Mouse (Mus musculus) kidney, adult 2 months (tissue): ENCODE data around the gene Reep1. TPM values are rescaled to one million over a fixed set of nuclear protein-coding genes. Genes with fewer than 3 reads are reported as not detected.
A peak's percentile ranks its signal among the peaks of the same experiment; 100 is the strongest.

Source experiments
- DNase-seq: peaks from one replicate; pipeline ENCODE4 v3.0.0; 2021
- H3K27ac ChIP-seq: fragments of 200-500 bp; 2 replicates; pipeline ENCODE4 v1.5.1; 2012; ENCODE audit warnings: low read depth, low read length, control low read depth, inconsistent platforms; ENCODE audit not compliant: insufficient read depth
- H3K27me3 ChIP-seq: fragments of 200-500 bp; replicated peaks from 2 replicates; pipeline ENCODE4 v1.6.1; 2012; ENCODE audit warnings: mild to moderate bottlenecking, moderate library complexity, low read length, inconsistent platforms; ENCODE audit not compliant: control insufficient read depth, insufficient read depth
- H3K36me3 ChIP-seq: fragments of 200-500 bp; 2 replicates; pipeline ENCODE4 v1.6.1; 2012; ENCODE audit warnings: mild to moderate bottlenecking, moderate library complexity, low read length, inconsistent platforms; ENCODE audit not compliant: control insufficient read depth, insufficient read depth
- H3K4me1 ChIP-seq: fragments of 200-500 bp; 2 replicates; pipeline ENCODE4 v1.6.1; 2011; ENCODE audit warnings: low read length; ENCODE audit not compliant: control insufficient read depth, insufficient read depth
- H3K4me3 ChIP-seq: fragments of 200-500 bp; 2 replicates; pipeline ENCODE4 v1.5.1; 2011; ENCODE audit warnings: mild to moderate bottlenecking, low read depth, low read length, control low read depth; ENCODE audit not compliant: insufficient read depth
- CTCF ChIP-seq: fragments of 200-500 bp; conservative IDR thresholded peaks from 2 replicates; pipeline ENCODE4 v1.5.1; 2011; ENCODE audit warnings: low read depth, mild to moderate bottlenecking, control low read depth, low read length, moderate library complexity, mixed read lengths; ENCODE audit not compliant: insufficient read depth, insufficient read length
- POLR2A ChIP-seq: fragments of 200-500 bp; IDR thresholded peaks from one replicate; pipeline ENCODE4 v1.6.1; 2011; ENCODE audit warnings: low read depth, low read length, control low read depth
- WGBS: fragments of 180-500 bp; shearing (Covaris S2); methylation state at CpG from one replicate; pipeline ENCODE4 v1.1.7; 2018; 5-methylcytosine and 5-hydroxymethylcytosine counted together
- polyA plus RNA-seq: library from polyadenylated mRNA; depleted of rRNA; stranded (reverse); fragments of >200 nt; gene quantifications from 2 replicates; pipeline ENCODE4 v1.2.3, GENCODE M21; 2012

The Reep1 gene
- polyA plus RNA-seq, 1 experiment, result 1.5 TPM

DNA sequence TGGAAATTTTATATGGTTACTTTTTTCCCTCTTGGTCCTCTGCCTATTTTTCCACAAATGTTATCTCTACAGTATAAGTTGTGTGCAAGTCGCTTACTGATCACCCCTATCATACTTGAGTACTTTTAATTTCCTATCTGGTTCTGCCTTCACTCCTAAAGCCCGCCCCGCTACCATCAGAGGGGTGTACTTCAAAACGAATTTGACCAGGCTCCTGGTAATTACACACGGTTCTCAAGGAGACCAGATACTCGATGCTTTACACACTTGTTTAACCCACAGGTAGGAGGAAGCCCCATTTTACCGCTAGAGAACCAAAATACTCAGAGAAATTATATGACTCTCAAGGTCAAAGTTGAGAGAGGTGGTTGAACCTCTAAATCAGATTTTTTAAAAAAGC, 115.7 kb downstream of the Reep1 start:
- Histone ChIP-seq H3K4me1 (peaks cover 12% of the 10 kb centered on the region), H3K4me3 (peak overlapping the region; percentile 98), H3K36me3 (peaks cover 2% of the 10 kb centered on the region; the same call in 1 of the 2 replicates), H3K27ac (peak overlapping the region; percentile 39; the same call in 1 of the 2 replicates), H3K27me3 (no peaks in the 10 kb centered on the region)
- DNase-seq, result no peak
- TF ChIP-seq POLR2A (no peak), CTCF (no peak)
- WGBS, result under 1% methylated on average over 7 of the region's 7 CpGs

DNA sequence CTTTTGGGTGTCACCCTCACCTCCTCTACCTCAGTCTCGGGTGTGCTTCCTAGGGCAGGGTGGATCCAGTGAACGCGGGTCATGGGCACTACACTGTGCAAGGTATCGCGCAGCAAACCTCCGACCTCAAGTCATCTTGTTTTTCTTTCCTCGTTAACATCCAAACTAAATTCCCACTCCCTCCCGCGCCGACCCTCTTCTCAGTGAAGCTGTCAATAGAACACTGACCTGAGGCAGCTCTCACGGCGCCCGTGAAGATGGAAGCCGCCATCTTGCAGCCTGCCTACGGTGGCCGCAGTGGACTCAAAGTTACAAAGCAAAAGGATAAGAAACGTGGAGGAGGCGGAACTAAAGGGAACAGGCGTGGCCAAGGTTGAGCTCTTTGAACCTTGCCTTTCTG, 116.1 kb downstream of the Reep1 start:
- Histone ChIP-seq H3K4me3 (peak overlapping the region; percentile 98), H3K36me3 (no peaks in the 10 kb centered on the region), H3K27ac (peak overlapping the region; percentile 39; the same call in 1 of the 2 replicates), H3K27me3 (no peaks in the 10 kb centered on the region), H3K4me1 (peaks cover 12% of the 10 kb centered on the region)
- TF ChIP-seq CTCF (no peak), POLR2A (no peak)
- under 1% methylated on average over 19 of the region's 19 CpGs for WGBS
- DNase-seq, result peak; percentile 97

DNA sequence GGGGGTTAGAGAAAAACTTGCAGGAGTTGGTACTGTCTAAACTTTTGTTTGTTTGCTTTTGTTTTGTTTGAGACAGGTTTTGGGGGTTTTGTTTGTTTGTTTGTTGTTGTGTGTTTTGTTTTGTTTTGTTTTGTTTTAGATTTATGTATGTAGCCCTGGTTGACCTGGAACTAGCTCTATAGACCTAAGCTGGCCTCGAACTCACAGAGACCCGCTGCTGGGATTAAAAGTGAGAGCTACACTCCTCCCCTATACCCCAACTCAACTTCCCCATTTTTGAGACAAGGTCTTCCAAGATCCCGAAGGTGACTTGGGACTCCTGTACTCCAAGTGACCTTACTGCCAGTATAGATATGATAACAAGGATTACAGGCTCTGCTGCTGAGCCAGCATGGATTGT, 116.6 kb downstream of the Reep1 start:
- no peak for DNase-seq
- WGBS, result 35% methylated on average over 3 of the region's 3 CpGs

DNA sequence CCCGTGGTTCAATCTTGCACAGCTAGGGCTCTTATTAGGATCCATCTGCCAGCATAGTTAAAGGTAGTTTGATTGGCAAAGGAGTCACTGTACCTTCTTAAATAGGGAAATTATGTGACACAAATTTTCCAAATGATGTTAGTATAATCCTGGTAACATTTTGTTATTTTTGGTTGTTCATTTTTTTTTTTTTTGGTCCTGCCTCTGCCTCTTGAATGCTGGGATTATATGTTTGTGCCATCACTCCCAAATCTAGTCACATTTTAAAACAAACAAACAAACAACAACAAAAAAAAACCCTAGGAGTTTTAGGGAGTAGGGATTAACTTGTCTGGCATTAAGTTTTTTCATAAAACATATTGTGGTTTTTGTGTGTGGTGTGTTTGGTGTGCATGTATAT, 119.5 kb downstream of the Reep1 start, which contains the start of gene Mrpl35:
TSS of gene Mrpl35 (minus strand) at position 101 of the 400 bp plus-strand sequence.
- DNase-seq, result no peak
- H3K4me1 ChIP-seq, result peaks cover 3% of the 10 kb centered on the region; the same call in 1 of the 2 replicates
- WGBS, result 34% methylated on average over 1 of the region's 1 CpGs
- TF ChIP-seq CTCF, result no peak
- no peak for TF ChIP-seq POLR2A
- no peak within 1 kb of the TSS for H3K27ac ChIP-seq
- H3K27me3 ChIP-seq, result no peaks in the 10 kb centered on the region
- no peaks in the 10 kb centered on the region for H3K36me3 ChIP-seq
- no peak within 1 kb of the TSS for H3K4me3 ChIP-seq

More for the DNA sequence above, 116.6 kb downstream of the Reep1 start:
- peak overlapping the region; percentile 98 for H3K4me3 ChIP-seq
- H3K27me3 ChIP-seq, result no peaks in the 10 kb centered on the region
- peak overlapping the region; percentile 34; the same call in 1 of the 2 replicates for H3K27ac ChIP-seq
- H3K36me3 ChIP-seq, result no peaks in the 10 kb centered on the region
- TF ChIP-seq CTCF (no peak), POLR2A (no peak)
- peaks cover 12% of the 10 kb centered on the region for H3K4me1 ChIP-seq

DNA sequence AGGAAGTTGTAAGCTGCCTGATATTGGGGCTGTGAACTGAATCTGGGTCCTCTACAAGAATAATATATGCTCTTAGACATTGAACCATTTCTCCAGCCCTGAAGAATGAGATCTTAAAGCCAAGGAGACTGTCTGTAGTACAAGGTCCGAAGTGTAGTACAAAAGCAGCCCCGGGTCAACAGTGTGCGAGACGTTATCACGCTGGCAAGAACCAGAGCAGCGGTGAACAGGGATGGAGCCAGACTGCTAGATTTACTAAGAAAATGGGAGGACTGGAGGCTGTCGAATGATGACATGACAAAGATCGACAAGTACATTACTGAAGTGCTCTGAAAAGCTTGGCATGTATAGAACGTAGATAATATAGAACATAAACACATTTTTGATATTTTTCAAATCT, 122.4 kb downstream of the Reep1 start:
- H3K4me3 ChIP-seq, result no peak overlapping the region
- WGBS, result 75% methylated on average over 9 of the region's 9 CpGs

DNA sequence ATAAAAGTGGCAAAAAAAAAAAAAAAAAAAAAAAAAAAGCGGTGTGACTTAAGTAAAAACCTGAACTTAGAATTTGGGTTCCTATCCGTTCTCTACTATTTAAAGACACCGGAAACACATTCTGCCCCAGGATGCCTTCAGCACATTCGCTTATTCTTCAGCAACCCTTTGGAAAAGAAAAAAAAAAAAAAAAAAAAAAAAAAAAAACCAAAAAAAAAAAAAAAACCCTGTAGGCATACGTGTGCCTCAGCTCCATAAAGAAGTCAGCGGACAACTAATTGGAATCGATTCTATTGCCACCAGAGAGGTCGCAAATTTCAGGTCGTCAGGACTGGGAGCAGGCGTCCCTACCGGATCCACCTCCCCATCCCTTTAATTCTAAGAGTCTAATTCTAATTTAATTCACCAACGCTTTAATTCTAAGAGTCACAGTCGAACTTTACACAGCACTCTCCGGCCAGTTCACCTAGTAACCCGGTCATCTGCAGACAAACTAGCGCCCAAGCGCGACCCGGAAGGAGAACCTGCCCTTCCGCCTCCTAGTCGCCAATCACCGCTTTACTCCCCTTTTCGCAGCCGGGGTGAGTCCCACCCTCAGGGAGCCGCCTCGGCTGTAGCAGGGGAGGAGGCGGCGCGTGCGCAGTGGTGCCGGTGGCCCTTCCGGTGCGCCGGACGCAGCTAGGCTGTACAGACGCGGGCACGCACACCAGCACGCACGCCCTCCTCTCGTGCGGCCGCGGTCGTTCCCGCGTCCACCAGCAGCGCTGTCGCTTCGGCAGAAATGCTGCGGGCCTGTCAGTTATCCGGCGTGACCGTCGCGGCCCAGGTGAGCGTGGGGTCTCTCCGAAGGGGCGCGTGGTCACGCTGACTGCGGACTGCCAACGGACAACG, 123.6 kb downstream of the Reep1 start, which contains the start of gene Immt:
TSS of gene Immt (plus strand) at position 642 of the 891 bp plus-strand sequence.
- DNase-seq, result peak; percentile 98

More for the DNA sequence above, 122.4 kb downstream of the Reep1 start:
- Histone ChIP-seq H3K27ac (no peak overlapping the region), H3K4me1 (no peaks in the 10 kb centered on the region; the same call in 1 of the 2 replicates), H3K27me3 (no peaks in the 10 kb centered on the region), H3K36me3 (no peaks in the 10 kb centered on the region)
- peak; percentile 24 for DNase-seq
- TF ChIP-seq CTCF, result no peak
- TF ChIP-seq POLR2A, result no peak

DNA sequence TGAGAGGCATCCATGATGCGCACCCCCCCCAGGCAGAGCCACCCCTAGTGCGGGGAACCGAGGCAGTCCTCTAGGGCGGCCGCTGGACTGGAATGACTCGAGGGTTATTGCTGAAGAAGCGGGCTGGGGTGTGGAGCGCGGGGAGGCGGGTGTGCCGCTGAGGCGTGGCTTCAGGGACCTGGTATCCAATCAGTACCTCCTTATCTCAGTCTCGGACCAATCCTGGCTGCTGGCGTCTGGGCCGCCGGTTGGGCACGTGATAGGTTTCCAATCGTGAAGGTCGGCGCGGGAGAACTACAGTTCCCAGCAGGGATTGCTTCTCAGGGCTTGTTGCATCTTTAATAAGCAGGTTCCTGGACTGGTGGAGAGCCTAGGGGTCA, 124.2 kb downstream of the Reep1 start:
- H3K4me1 ChIP-seq, result peaks cover 4% of the 10 kb centered on the region; the same call in 1 of the 2 replicates
- WGBS, result under 1% methylated on average over 21 of the region's 21 CpGs
- peak overlapping the region; percentile 93 for H3K27ac ChIP-seq
- no peak for TF ChIP-seq POLR2A
- TF ChIP-seq CTCF, result no peak
- H3K36me3 ChIP-seq, result no peaks in the 10 kb centered on the region
- no peaks in the 10 kb centered on the region for H3K27me3 ChIP-seq
- peak overlapping the region; percentile 80 for H3K4me3 ChIP-seq
- DNase-seq, result peak; percentile 99

More for the DNA sequence above, 123.6 kb downstream of the Reep1 start, which contains the start of gene Immt:
- TF ChIP-seq CTCF, result no peak
- peak; percentile 78 for TF ChIP-seq POLR2A
- under 1% methylated on average over 64 of the region's 64 CpGs for WGBS
- Histone ChIP-seq H3K27ac (peak within 1 kb of the TSS; percentile 93), H3K27me3 (no peaks in the 10 kb centered on the region), H3K36me3 (no peaks in the 10 kb centered on the region), H3K4me3 (peak within 1 kb of the TSS; percentile 80), H3K4me1 (no peaks in the 10 kb centered on the region; the same call in 1 of the 2 replicates)
